Mouse (Mus musculus) intestine, postnatal 0 days (tissue): ENCODE results near the gene Ice1. TPM values are rescaled to one million over a fixed set of nuclear protein-coding genes. Genes with fewer than 3 reads are reported as not detected.
A peak's percentile ranks its signal among the peaks of the same experiment; 100 is the strongest.

Experiments used
- ATAC-seq: fragments of 200-750 bp; cut with Nextera tagmentation; 2 replicates; pipeline ENCODE4 v1.8.0; 2017; ENCODE audit warnings: mild to moderate bottlenecking, moderate TSS enrichment, moderate library complexity
- H3K27ac ChIP-seq: fragments of 300-500 bp; sonication (generic); 2 replicates; pipeline ENCODE4 v1.5.1; 2014; ENCODE audit warnings: mild to moderate bottlenecking, low read depth, low read length, moderate library complexity
- H3K27me3 ChIP-seq: fragments of 300-500 bp; sonication (generic); replicated peaks from 2 replicates; pipeline ENCODE4 v1.6.1; 2014; ENCODE audit warnings: low read length, mixed read lengths; ENCODE audit not compliant: control insufficient read depth, insufficient read depth
- H3K36me3 ChIP-seq: fragments of 300-500 bp; sonication (generic); 2 replicates; pipeline ENCODE4 v1.6.1; 2014; ENCODE audit warnings: mild to moderate bottlenecking, moderate library complexity; ENCODE audit not compliant: control insufficient read depth, insufficient read depth
- H3K4me1 ChIP-seq: fragments of 300-500 bp; sonication (generic); replicated peaks from 2 replicates; pipeline ENCODE4 v1.6.1; 2014; ENCODE audit warnings: antibody characterized with exemption, low read length, mixed read lengths; ENCODE audit not compliant: control insufficient read depth, insufficient read depth
- H3K4me2 ChIP-seq: fragments of 300-500 bp; sonication (generic); replicated peaks from 2 replicates; pipeline ENCODE4 v1.6.1; 2014; ENCODE audit warnings: low read depth, mild to moderate bottlenecking, moderate library complexity
- H3K4me3 ChIP-seq: fragments of 300-500 bp; sonication (generic); 2 replicates; pipeline ENCODE4 v1.5.1; 2014; ENCODE audit warnings: low read depth, low read length
- H3K9ac ChIP-seq: fragments of 300-500 bp; sonication (generic); 2 replicates; pipeline ENCODE4 v1.6.1; 2014; ENCODE audit warnings: mild to moderate bottlenecking, low read depth, low read length
- H3K9me3 ChIP-seq: fragments of 300-500 bp; sonication (generic); 2 replicates; pipeline ENCODE4 v1.6.1; 2016; ENCODE audit warnings: mixed run types; ENCODE audit not compliant: control insufficient read depth
- CTCF ChIP-seq: sonication (generic); IDR thresholded peaks from 2 replicates; pipeline ENCODE4 v1.5.1; 2016; ENCODE audit warnings: low read depth, mild to moderate bottlenecking, control low read depth, antibody characterized with exemption, moderate library complexity
- WGBS: fragments of 180-500 bp; shearing (Covaris S2); extraction: QIAGEN DNeasy Blood & Tissue Kit; methylation state at CpG from one replicate; pipeline ENCODE4 v1.1.7; 2014; 5-methylcytosine and 5-hydroxymethylcytosine counted together
- polyA plus RNA-seq: library from polyadenylated mRNA; unstranded; fragments of >200 nt; fragmentation: Nextera tagmentation; extraction: Ambion mirVana; gene quantifications from 2 replicates; pipeline ENCODE4 v1.2.1, GENCODE M21; 2015

The Ice1 gene
- polyA plus RNA-seq, result 5.8 and 7.0 TPM in 2 replicates

DNA sequence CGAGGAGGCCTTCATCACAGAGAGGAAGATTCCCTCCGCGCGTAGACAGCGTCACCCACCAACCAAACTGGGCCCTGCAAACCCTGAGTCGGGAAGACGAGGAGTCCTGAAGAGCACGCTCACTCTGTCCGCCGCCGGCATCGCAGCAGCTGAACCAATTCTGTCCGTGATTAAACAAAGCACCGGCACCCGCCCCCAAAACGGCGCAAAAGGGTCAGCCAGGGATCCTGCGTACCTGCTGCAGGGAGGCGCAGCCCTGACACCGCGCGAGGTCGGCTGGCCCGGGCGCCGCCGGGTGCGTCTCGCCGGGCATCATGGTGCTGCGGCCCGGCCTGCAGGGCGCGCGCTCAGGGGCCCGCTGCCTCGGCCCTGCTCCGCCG, at the start of gene Ice1:
Gene Ice1 (minus strand): TSS at position 353 of the 380 bp plus-strand sequence.
- Histone ChIP-seq H3K4me3 (peak within 1 kb of the TSS; percentile 92), H3K27me3 (no peaks in the 10 kb centered on the region), H3K36me3 (no peaks in the 10 kb centered on the region), H3K9me3 (no peaks in the 10 kb centered on the region), H3K4me2 (peak within 1 kb of the TSS; percentile 65), H3K27ac (peak within 1 kb of the TSS; percentile 94), H3K9ac (peak within 1 kb of the TSS; percentile 82), H3K4me1 (peaks cover 3% of the 10 kb centered on the region)
- no peak; the same call in none of the 2 replicates for ATAC-seq
- no peak for TF ChIP-seq CTCF
- WGBS, result under 1% methylated on average over 38 of the region's 39 CpGs

- no peak overlapping the region for H3K27ac ChIP-seq
- H3K4me2 ChIP-seq, result no peak overlapping the region
- H3K36me3 ChIP-seq, result no peaks in the 10 kb centered on the region
- H3K9ac ChIP-seq, result no peak overlapping the region
- no peak overlapping the region for H3K4me3 ChIP-seq
- 81% methylated on average over 5 of the region's 5 CpGs for WGBS
- H3K27me3 ChIP-seq, result no peaks in the 10 kb centered on the region
- ATAC-seq, result no peak
- no peak for TF ChIP-seq CTCF
- H3K4me1 ChIP-seq, result no peaks in the 10 kb centered on the region
- no peaks in the 10 kb centered on the region for H3K9me3 ChIP-seq
Measured at GRCm38 (mm10) chr13:70685825-70686224, 48.4 kb upstream of the Ice1 start.

DNA sequence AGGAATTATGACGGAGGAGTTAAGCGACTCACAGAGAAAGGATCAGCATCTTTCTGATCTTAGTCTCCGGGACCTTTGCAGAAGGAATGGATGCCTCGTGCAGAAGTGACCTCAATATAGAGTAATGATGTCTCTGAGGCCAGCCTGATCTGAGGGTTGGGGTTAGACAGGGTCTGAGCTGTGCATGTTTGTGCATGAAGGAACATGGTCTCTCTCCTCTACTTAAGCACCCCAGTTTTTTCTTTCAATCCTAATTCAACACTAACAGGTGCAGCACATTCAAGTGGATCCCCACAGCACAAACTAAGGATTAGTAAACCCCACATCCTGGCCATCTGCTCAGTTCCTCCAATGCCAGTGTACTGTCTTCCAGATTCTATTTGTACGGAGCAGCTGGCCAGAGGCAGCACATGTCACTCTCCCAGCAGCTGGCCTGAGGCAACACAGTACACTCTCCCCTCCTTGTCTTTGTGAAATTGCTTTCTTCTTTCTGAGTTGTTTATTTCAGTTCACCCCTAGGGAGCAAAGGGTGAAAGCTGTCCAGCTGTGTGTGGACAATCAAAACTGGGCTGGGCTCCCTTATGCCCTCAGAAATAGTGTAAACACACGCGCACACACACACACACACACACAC, 47.7 kb upstream of the Ice1 start:
- TF ChIP-seq CTCF, result no peak
- H3K9ac ChIP-seq, result no peak overlapping the region
- H3K27me3 ChIP-seq, result no peaks in the 10 kb centered on the region
- H3K4me3 ChIP-seq, result no peak overlapping the region
- H3K36me3 ChIP-seq, result no peaks in the 10 kb centered on the region
- no peaks in the 10 kb centered on the region for H3K4me1 ChIP-seq
- WGBS, result 62% methylated on average over 7 of the region's 7 CpGs
- H3K27ac ChIP-seq, result no peak overlapping the region
- H3K9me3 ChIP-seq, result no peaks in the 10 kb centered on the region
- no peak overlapping the region for H3K4me2 ChIP-seq
- ATAC-seq, result no peak

DNA sequence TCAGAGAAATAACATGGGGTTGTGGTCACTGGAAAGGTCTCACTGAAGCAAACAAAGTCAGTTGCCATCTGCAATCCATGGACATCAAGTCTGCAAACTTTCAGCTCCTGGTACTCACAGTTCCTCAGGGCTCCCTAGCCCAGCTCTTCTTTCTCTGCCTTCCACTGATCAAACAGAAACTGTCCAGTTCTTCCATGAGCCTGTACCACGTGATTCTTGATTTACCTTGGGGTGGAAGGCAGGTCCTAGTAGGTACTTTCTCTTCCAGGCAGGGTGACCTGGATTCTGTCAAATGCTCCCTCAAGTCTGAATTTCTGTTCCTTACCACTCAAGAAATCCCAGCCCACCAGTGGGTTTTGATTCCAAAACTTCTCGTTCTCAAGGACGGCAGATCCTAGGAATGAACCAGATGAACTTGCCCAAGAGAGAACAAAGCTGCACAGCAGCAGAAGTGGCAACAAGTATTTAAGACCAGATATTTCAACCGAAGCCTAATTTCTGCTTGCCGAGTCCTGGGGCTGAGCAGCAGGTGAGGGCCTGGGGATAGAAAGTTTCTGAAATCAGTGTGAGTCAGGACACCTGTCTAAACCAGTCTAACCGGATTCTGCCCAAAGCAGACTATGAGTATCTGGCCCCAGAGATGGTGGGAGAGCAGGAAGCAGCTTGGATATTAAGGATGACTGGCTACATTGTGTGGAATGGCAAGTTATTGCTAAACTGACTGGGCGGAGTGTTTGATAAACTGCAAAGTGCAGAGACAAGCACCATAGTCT, 44.2 kb upstream of the Ice1 start:
- H3K4me1 ChIP-seq, result no peaks in the 10 kb centered on the region
- no peaks in the 10 kb centered on the region for H3K27me3 ChIP-seq
- WGBS, result 32% methylated on average over 7 of the region's 7 CpGs
- no peaks in the 10 kb centered on the region for H3K36me3 ChIP-seq
- no peaks in the 10 kb centered on the region for H3K9me3 ChIP-seq
- H3K27ac ChIP-seq, result no peak overlapping the region
- peak; percentile 97 for ATAC-seq
- H3K4me2 ChIP-seq, result peak overlapping the region; percentile 43
- no peak overlapping the region for H3K9ac ChIP-seq
- no peak for TF ChIP-seq CTCF
- H3K4me3 ChIP-seq, result no peak overlapping the region

GRCm38 (mm10) chr13:70680316-70680715, 42.9 kb upstream of the Ice1 start:
- Histone ChIP-seq H3K4me1 (no peaks in the 10 kb centered on the region), H3K9ac (no peak overlapping the region), H3K27me3 (no peaks in the 10 kb centered on the region), H3K4me2 (no peak overlapping the region), H3K9me3 (no peaks in the 10 kb centered on the region), H3K27ac (no peak overlapping the region), H3K4me3 (no peak overlapping the region), H3K36me3 (no peaks in the 10 kb centered on the region)
- ATAC-seq, result no peak
- TF ChIP-seq CTCF, result no peak
- WGBS, result 89% methylated on average over 3 of the region's 3 CpGs

DNA sequence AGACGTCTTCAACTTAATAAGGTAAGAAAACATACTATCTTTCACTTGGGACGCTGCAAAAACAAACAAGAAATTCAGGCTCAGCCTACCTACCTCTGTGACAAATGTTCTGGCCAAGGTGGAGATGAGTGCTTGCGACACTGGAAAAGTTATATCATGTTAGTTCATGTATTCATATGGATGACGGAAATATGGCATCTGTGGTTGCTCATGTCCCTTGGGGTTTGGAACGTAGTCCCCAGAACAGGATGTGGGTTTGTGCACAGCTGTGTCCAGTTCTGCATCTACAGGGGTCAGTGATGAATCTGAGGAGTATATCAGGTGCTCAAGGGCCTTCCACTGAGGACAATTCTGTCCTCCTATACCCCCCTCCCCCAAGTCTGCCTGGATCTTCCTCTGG, 40.3 kb upstream of the Ice1 start:
- WGBS, result 86% methylated on average over 5 of the region's 5 CpGs

More for the DNA sequence above, 40.3 kb upstream of the Ice1 start:
- H3K36me3 ChIP-seq, result no peaks in the 10 kb centered on the region
- no peaks in the 10 kb centered on the region for H3K4me1 ChIP-seq
- TF ChIP-seq CTCF, result no peak
- H3K9ac ChIP-seq, result no peak overlapping the region
- no peak overlapping the region for H3K27ac ChIP-seq
- H3K9me3 ChIP-seq, result no peaks in the 10 kb centered on the region
- no peak overlapping the region for H3K4me2 ChIP-seq
- ATAC-seq, result no peak
- no peak overlapping the region for H3K4me3 ChIP-seq
- no peaks in the 10 kb centered on the region for H3K27me3 ChIP-seq
